Mouse (Mus musculus) neural tube, embryonic 14.5 days (tissue): ENCODE results near the gene Art4. TPM values are rescaled to one million over a fixed set of nuclear protein-coding genes. Genes with fewer than 3 reads are reported as not detected.
A peak's percentile ranks its signal among the peaks of the same experiment; 100 is the strongest.

ENCODE experiments used
- ATAC-seq: fragments of 200-750 bp; cut with Nextera tagmentation; 2 replicates; pipeline ENCODE4 v1.8.0; 2017; ENCODE audit warnings: low read depth, mild to moderate bottlenecking, moderate TSS enrichment, moderate library complexity
- H3K27ac ChIP-seq: fragments of 300-500 bp; sonication (generic); 2 replicates; pipeline ENCODE4 v1.5.1; 2014; ENCODE audit warnings: low read depth, mild to moderate bottlenecking, control low read depth, low read length, moderate library complexity, mixed read lengths
- H3K27me3 ChIP-seq: fragments of 300-500 bp; sonication (generic); 2 replicates; pipeline ENCODE4 v1.6.1; 2014; ENCODE audit warnings: low read length; ENCODE audit not compliant: control insufficient read depth, insufficient read depth
- H3K36me3 ChIP-seq: fragments of 300-500 bp; sonication (generic); 2 replicates; pipeline ENCODE4 v1.6.1; 2014; ENCODE audit warnings: low read length, mixed read lengths; ENCODE audit not compliant: control insufficient read depth, insufficient read depth
- H3K4me1 ChIP-seq: fragments of 300-500 bp; sonication (generic); 2 replicates; pipeline ENCODE4 v1.6.1; 2014; ENCODE audit warnings: low read length; ENCODE audit not compliant: control insufficient read depth, insufficient read depth
- H3K4me2 ChIP-seq: fragments of 300-500 bp; sonication (generic); 2 replicates; pipeline ENCODE4 v1.6.1; 2014; ENCODE audit warnings: mild to moderate bottlenecking, low read depth, low read length, control low read depth
- H3K4me3 ChIP-seq: fragments of 300-500 bp; sonication (generic); 2 replicates; pipeline ENCODE4 v1.5.1; 2014; ENCODE audit warnings: low read depth, low read length, control low read depth, mixed read lengths
- H3K9ac ChIP-seq: fragments of 300-500 bp; sonication (generic); replicated peaks from 2 replicates; pipeline ENCODE4 v1.6.1; 2014; ENCODE audit warnings: low read depth, mild to moderate bottlenecking, control low read depth, low read length, mixed read lengths
- H3K9me3 ChIP-seq: fragments of 300-500 bp; sonication (generic); 2 replicates; pipeline ENCODE4 v1.6.1; 2016; ENCODE audit warnings: low read length; ENCODE audit not compliant: control insufficient read depth
- WGBS: fragments of 180-500 bp; shearing (Covaris S2); extraction: QIAGEN DNeasy Blood & Tissue Kit; methylation state at CpG from one replicate; pipeline ENCODE4 v1.1.7; 2014; 5-methylcytosine and 5-hydroxymethylcytosine counted together
- polyA plus RNA-seq: library from polyadenylated mRNA; unstranded; fragments of >200 nt; fragmentation: Nextera tagmentation; extraction: Ambion mirVana; gene quantifications from 2 replicates; pipeline ENCODE4 v1.2.1, GENCODE M21; 2014

The Art4 gene
- polyA plus RNA-seq, 1 experiment from 2014 or later, result not detected

DNA sequence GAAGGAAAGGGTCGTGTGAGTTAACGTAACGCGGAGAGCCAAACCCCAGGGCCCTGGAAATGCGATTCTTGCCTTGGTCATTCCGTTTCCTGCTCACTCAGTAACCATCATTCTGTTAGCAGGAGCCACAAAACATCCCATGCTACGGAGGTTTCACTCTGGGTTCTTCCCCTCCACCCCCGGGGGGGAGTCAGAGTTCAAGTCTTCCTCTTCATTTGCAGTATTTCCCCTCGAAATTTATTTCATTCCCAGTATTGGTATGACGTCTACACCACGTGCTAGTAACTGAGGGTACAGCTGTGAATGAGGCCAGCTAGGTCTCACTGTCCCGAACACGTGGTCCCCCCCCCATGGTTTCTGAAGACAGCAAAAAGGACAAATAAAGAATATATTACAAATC is 47.9 kb downstream of the Art4 start:
- Histone ChIP-seq H3K9me3 (no peaks in the 10 kb centered on the region), H3K27me3 (no peaks in the 10 kb centered on the region), H3K4me1 (peaks cover 18% of the 10 kb centered on the region), H3K4me2 (peak overlapping the region; percentile 94; the same call in 1 of the 2 replicates), H3K9ac (no peak overlapping the region), H3K36me3 (peaks cover 10% of the 10 kb centered on the region; the same call in 1 of the 2 replicates), H3K4me3 (no peak overlapping the region), H3K27ac (no peak overlapping the region)
- ATAC-seq, result no peak
- WGBS, result 79% methylated on average over 13 of the region's 13 CpGs

DNA sequence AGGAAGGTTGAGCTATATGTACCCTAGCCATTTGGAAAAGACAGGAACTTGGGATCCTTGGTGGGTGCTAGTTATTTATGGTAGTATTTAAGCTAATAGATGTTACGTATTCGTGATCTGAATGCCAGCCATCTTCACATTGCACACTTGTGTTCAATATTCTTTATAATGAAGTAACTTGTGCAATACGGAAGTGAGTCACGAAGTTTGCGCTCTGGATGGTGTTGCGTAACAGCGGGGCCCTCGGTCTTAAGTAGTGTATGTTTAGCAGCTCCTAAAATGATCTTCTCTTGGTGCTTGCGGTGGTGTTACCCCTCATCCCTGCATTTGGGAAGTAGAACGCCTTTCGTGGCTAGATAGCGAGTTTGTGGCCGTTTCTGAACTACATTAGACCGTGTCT is 48.5 kb downstream of the Art4 start:
- H3K36me3 ChIP-seq, result peaks cover 4% of the 10 kb centered on the region; the same call in 1 of the 2 replicates
- peaks cover 19% of the 10 kb centered on the region for H3K4me1 ChIP-seq
- WGBS, result 42% methylated on average over 14 of the region's 14 CpGs
- H3K4me3 ChIP-seq, result peak overlapping the region; percentile 71
- H3K9ac ChIP-seq, result peak overlapping the region; percentile 52; the same call in 1 of the 2 replicates
- no peak overlapping the region for H3K27ac ChIP-seq
- ATAC-seq, result no peak
- no peaks in the 10 kb centered on the region for H3K9me3 ChIP-seq
- H3K4me2 ChIP-seq, result peak overlapping the region; percentile 94
- H3K27me3 ChIP-seq, result no peaks in the 10 kb centered on the region

GRCm38 (mm10) chr6:136808631-136809046 is 48.9 kb downstream of the Art4 start:
- peak overlapping the region; percentile 52 for H3K9ac ChIP-seq
- no peaks in the 10 kb centered on the region for H3K27me3 ChIP-seq
- H3K4me2 ChIP-seq, result peak overlapping the region; percentile 94
- H3K4me1 ChIP-seq, result peaks cover 19% of the 10 kb centered on the region
- no peak; the same call in none of the 2 replicates for ATAC-seq
- WGBS, result under 1% methylated on average over 28 of the region's 28 CpGs
- no peaks in the 10 kb centered on the region for H3K9me3 ChIP-seq
- H3K27ac ChIP-seq, result no peak overlapping the region
- H3K36me3 ChIP-seq, result peaks cover 4% of the 10 kb centered on the region; the same call in 1 of the 2 replicates
- H3K4me3 ChIP-seq, result peak overlapping the region; percentile 71

- H3K4me1 ChIP-seq, result peaks cover 21% of the 10 kb centered on the region
- WGBS, result under 1% methylated on average over 34 of the region's 34 CpGs
- peak within 1 kb of the TSS; percentile 52 for H3K9ac ChIP-seq
Measured at GRCm38 (mm10) chr6:136808014-136808417, 49.5 kb downstream of the Art4 start, which contains the start of gene H2afj. Gene H2afj (plus strand): TSS chr6:136808244.

GRCm38 (mm10) chr6:136807395-136808013 is 50.0 kb downstream of the Art4 start:
- no peak overlapping the region for H3K9ac ChIP-seq
- 39% methylated on average over 18 of the region's 18 CpGs for WGBS
- peaks cover 22% of the 10 kb centered on the region for H3K4me1 ChIP-seq
- H3K27me3 ChIP-seq, result no peaks in the 10 kb centered on the region
- H3K4me2 ChIP-seq, result peak overlapping the region; percentile 94
- H3K27ac ChIP-seq, result no peak overlapping the region
- H3K4me3 ChIP-seq, result peak overlapping the region; percentile 71; the same call in 1 of the 2 replicates
- no peaks in the 10 kb centered on the region for H3K9me3 ChIP-seq
- no peak for ATAC-seq
- no peaks in the 10 kb centered on the region for H3K36me3 ChIP-seq

More at GRCm38 (mm10) chr6:136808014-136808417, 49.5 kb downstream of the Art4 start, which contains the start of gene H2afj:
- no peak within 1 kb of the TSS for H3K27ac ChIP-seq
- H3K4me3 ChIP-seq, result peak within 1 kb of the TSS; percentile 71
- peak; percentile 90 for ATAC-seq
- H3K27me3 ChIP-seq, result no peaks in the 10 kb centered on the region
- H3K9me3 ChIP-seq, result no peaks in the 10 kb centered on the region
- no peaks in the 10 kb centered on the region for H3K36me3 ChIP-seq
- H3K4me2 ChIP-seq, result peak within 1 kb of the TSS; percentile 94

DNA sequence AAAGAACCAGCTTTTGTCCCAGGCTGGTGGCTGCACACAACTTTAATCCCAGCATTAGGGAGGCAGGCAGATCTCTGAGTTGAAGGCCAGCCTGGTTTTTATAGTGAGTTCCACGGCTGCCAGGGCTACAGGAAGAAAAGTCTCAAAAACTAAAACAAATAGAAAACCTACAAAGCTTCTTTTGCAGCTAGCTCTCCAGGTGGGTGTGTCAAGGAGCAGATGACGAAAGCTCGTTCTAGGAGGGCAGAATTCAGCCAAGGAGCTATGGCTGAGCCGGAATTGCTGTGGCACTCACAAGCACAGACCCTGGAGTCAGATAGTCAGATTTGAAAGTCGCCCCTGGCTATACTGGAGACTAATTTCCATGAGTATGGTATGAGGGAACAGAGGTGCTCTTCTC is 50.7 kb downstream of the Art4 start:
- Histone ChIP-seq H3K36me3 (no peaks in the 10 kb centered on the region), H3K4me3 (no peak overlapping the region), H3K9ac (no peak overlapping the region), H3K4me2 (no peak overlapping the region), H3K4me1 (peaks cover 22% of the 10 kb centered on the region), H3K27me3 (no peaks in the 10 kb centered on the region), H3K9me3 (no peaks in the 10 kb centered on the region), H3K27ac (no peak overlapping the region)
- WGBS, result 72% methylated on average over 5 of the region's 5 CpGs
- ATAC-seq, result no peak

DNA sequence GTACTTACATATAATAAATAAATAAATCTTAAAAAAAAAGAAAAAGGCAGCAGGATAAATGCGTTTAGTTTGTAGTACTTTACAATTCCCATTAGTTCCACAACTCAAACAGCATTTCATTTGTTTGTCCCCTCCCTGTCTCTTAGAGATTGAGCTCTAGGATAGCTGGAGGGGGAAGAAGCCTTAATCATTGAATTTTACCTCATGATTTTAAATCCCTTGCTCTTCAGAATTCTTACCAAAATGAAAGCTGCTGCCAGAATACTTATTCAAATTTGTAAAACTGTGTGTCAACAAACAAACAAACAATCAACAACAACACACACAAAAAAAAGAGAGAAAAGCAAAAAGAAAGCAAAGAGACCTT is 52.1 kb downstream of the Art4 start:
- no peaks in the 10 kb centered on the region for H3K36me3 ChIP-seq
- 82% methylated on average over 1 of the region's 1 CpGs for WGBS
- peaks cover 22% of the 10 kb centered on the region for H3K4me1 ChIP-seq
- H3K4me3 ChIP-seq, result no peak overlapping the region
- H3K4me2 ChIP-seq, result no peak overlapping the region
- H3K27me3 ChIP-seq, result no peaks in the 10 kb centered on the region
- no peaks in the 10 kb centered on the region for H3K9me3 ChIP-seq
- no peak overlapping the region for H3K27ac ChIP-seq
- ATAC-seq, result no peak
- H3K9ac ChIP-seq, result no peak overlapping the region

DNA sequence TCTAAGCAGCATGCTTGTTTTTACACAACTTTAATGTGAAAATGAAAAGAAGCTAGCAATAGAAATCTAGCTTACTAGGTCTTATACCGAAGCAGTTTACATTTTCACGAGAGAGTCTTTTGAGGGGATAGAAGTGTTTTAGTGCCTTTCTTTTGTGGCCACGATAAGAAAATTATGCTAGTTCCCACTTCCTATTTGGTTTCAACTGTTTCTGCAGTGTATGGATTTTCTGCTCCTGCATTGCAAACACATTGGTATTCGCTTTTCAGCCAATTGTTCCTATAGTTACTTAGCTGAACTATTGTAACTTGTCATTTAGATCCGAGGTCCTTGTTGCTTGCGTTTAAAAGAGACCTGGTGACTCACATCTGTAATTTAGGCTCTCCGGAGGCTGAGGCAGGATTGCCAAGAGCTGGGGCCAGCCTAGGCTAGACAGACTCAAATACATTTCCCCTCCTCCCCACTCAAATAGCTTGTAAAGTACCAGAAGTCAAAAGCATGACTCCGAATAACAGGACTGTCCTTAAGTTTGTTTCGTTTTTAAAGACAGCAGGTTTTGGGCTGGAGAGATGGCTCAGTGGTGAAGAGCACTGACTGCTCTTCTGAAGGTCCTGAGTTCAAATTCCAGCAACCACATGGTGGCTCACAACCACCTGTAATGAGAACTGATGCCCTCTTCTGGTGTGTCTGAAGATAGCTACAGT is 52.7 kb downstream of the Art4 start:
- H3K4me2 ChIP-seq, result peak overlapping the region; percentile 78
- WGBS, result 34% methylated on average over 9 of the region's 9 CpGs
- H3K27me3 ChIP-seq, result no peaks in the 10 kb centered on the region
- ATAC-seq, result no peak
- H3K9ac ChIP-seq, result peak overlapping the region; percentile 96; the same call in 1 of the 2 replicates
- no peaks in the 10 kb centered on the region for H3K36me3 ChIP-seq
- H3K4me1 ChIP-seq, result peaks cover 21% of the 10 kb centered on the region
- H3K4me3 ChIP-seq, result peak overlapping the region; percentile 83
- no peaks in the 10 kb centered on the region for H3K9me3 ChIP-seq
- peak overlapping the region; percentile 100; the same call in 1 of the 2 replicates for H3K27ac ChIP-seq
